ENCODE assay signal across 8 mouse cellular contexts in the genomic region with DNA sequence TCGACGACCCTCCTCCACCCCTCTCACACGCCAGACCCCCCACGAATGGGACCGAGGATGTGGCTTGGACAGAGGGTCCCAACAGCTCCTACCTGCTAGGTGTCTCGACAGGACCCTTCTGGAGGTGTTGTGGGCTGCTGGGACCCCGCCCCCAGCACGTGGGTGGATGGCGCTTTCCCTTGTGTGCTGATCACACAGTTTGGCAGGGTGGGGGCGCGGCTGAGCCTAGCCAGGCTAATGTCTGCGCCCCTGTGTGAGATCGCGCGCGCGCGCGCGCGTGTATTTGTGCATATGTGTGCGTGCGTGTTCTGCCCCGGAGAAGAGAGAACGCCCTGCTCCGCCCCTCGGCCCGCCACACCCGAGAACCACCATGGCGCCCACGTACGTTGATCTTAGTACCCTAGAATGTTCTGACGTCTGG. TPM values are rescaled to one million over a fixed set of nuclear protein-coding genes. Genes with fewer than 3 reads are reported as not detected.
DNase-seq lines count a peak whose midpoint lies in the region; ATAC-seq and TF ChIP-seq lines count a peak whose summit lies in the region.

A gene (minus strand): TSS at position 321 of the 421 bp plus-strand sequence.

- ATAC-seq in kidney, postnatal 0 days (replicated peaks; ENCODE audit: low FRiP score, low read depth) = peak; percentile 38; the same call in 1 of the 2 replicates
- peak; percentile 79 for ATAC-seq in midbrain, embryonic 14.5 days (ENCODE audit: low FRiP score, low TSS enrichment)

- H3K27ac ChIP-seq in kidney, postnatal 0 days = no peak within 1 kb of the TSS
- peak within 1 kb of the TSS; percentile 94 for H3K27ac ChIP-seq in midbrain, embryonic 14.5 days (replicated peaks; ENCODE audit: low read depth, low read length)

- H3K36me3 ChIP-seq in kidney, postnatal 0 days (ENCODE audit: insufficient read depth, low read length) = no peaks in the 10 kb centered on the region
- H3K36me3 ChIP-seq in midbrain, embryonic 14.5 days (ENCODE audit: control insufficient read depth, insufficient read depth, low read length) = peaks cover 7% of the 10 kb centered on the region

- TF ChIP-seq CTCF in kidney, postnatal 0 days (IDR thresholded peaks at IDR 0.05; ENCODE audit: low read depth) = no peak

- no peak within 1 kb of the TSS for H3K9ac ChIP-seq in kidney, postnatal 0 days (ENCODE audit: low read depth, low read length)
- H3K9ac ChIP-seq in midbrain, embryonic 14.5 days (replicated peaks; ENCODE audit: low read length) = peak within 1 kb of the TSS; percentile 71

- H3K4me2 ChIP-seq in kidney, postnatal 0 days (ENCODE audit: low read length) = peak within 1 kb of the TSS; percentile 71
- peak within 1 kb of the TSS; percentile 82 for H3K4me2 ChIP-seq in midbrain, embryonic 14.5 days (ENCODE audit: low read length)

- H3K27me3 ChIP-seq in kidney, postnatal 0 days (ENCODE audit: insufficient read depth, low read length) = no peaks in the 10 kb centered on the region
- no peaks in the 10 kb centered on the region for H3K27me3 ChIP-seq in midbrain, embryonic 14.5 days (ENCODE audit: control insufficient read depth, insufficient read depth, low read length)

- peaks cover 7% of the 10 kb centered on the region; the same call in 1 of the 2 replicates for H3K4me1 ChIP-seq in kidney, postnatal 0 days (replicated peaks; ENCODE audit: insufficient read depth, low read length)
- H3K4me1 ChIP-seq in midbrain, embryonic 14.5 days (ENCODE audit: control insufficient read depth, insufficient read depth, low read length) = peaks cover 11% of the 10 kb centered on the region

- WGBS in kidney, postnatal 0 days = 8% methylated on average over 33 of the region's 33 CpGs
- 3% methylated on average over 33 of the region's 33 CpGs for WGBS in midbrain, embryonic 14.5 days

- DNase-seq in kidney, postnatal 0 days (ENCODE audit: low spot score) = no peak
- no peak for DNase-seq in kidney, postnatal 25 days
- DNase-seq in cerebellum, adult 18-20 months = peak; percentile 37 to 46
- DNase-seq in frontal cortex, adult 2 months (ENCODE audit: extremely low spot score in 1 of 2, low spot score in 1 of 2) = peak; percentile 50 to 75
- peak; percentile 66 to 76 for DNase-seq in left cerebral cortex, adult 18-20 months (ENCODE audit: low spot score in 2 of 2)
- DNase-seq in midbrain, embryonic 14.5 days = peak; percentile 92
- no peak for DNase-seq in gastrocnemius, adult 18-20 months (ENCODE audit: low spot score)
- no peak for DNase-seq in thymus, postnatal 10 days (ENCODE audit: low spot score in 2 of 2)

- peak within 1 kb of the TSS; percentile 24 for H3K4me3 ChIP-seq in kidney, postnatal 0 days (replicated peaks; ENCODE audit: low read depth, low read length)
- peak within 1 kb of the TSS; percentile 59 for H3K4me3 ChIP-seq in midbrain, embryonic 14.5 days (replicated peaks; ENCODE audit: low read depth, low read length)

- H3K9me3 ChIP-seq in kidney, postnatal 0 days (replicated peaks; ENCODE audit: low read length) = no peaks in the 10 kb centered on the region
- H3K9me3 ChIP-seq in midbrain, embryonic 14.5 days (ENCODE audit: control insufficient read depth, low read length) = no peaks in the 10 kb centered on the region

RNA-seq across cellular contexts. Expression of the gene that starts here (rescaled TPM):
- polyA plus RNA-seq in kidney, postnatal 0 days (2015; fragmentation: Nextera tagmentation; extraction: Ambion mirVana) = 6.4 and 6.6 TPM in 2 replicates
- polyA plus RNA-seq in frontal cortex, adult 2 months (2012; rRNA removed) = 185 and 235 TPM in 2 replicates
- 100 to 1,000 TPM; 281 to 299 TPM for total RNA-seq in left cerebral cortex, adult 18-20 months (2021)
- polyA plus RNA-seq in midbrain, embryonic 14.5 days (2014; fragmentation: Nextera tagmentation; extraction: Ambion mirVana) = 106 and 143 TPM in 2 replicates
- total RNA-seq in gastrocnemius, adult 18-20 months (2021) = not detected

Comparison
In these comparisons a context has a peak if more than half of its experiments do, and no peak if none do; other contexts are left out.
1. RNA of the gene that starts here (total RNA-seq): 281 to 299 TPM in left cerebral cortex, adult 18-20 months; not detected in gastrocnemius, adult 18-20 months; every median in the first group is over 100 times any median in the second.
2. RNA of the gene that starts here (polyA plus RNA-seq): 185 to 235 TPM in frontal cortex, adult 2 months and 106 to 143 TPM in midbrain, embryonic 14.5 days; 6.4 to 6.6 TPM in kidney, postnatal 0 days; every median in the first group is over 10 times any median in the second.
3. DNase-seq: peak in cerebellum, adult 18-20 months (2 of 2), frontal cortex, adult 2 months (2 of 2), left cerebral cortex, adult 18-20 months (2 of 2) and midbrain, embryonic 14.5 days (single experiment); none in kidney, postnatal 0 days (single experiment), kidney, postnatal 25 days (0 of 2), gastrocnemius, adult 18-20 months (single experiment) and thymus, postnatal 10 days (0 of 2).